Mouse (Mus musculus): ENCODE data around the gene Gm21118.
"Not testable (repeated sequence)": the region's sequence is repeated elsewhere in the genome, so short reads cannot be mapped to it uniquely, and the experiment has no call there.

The Gm21118 gene

DNA sequence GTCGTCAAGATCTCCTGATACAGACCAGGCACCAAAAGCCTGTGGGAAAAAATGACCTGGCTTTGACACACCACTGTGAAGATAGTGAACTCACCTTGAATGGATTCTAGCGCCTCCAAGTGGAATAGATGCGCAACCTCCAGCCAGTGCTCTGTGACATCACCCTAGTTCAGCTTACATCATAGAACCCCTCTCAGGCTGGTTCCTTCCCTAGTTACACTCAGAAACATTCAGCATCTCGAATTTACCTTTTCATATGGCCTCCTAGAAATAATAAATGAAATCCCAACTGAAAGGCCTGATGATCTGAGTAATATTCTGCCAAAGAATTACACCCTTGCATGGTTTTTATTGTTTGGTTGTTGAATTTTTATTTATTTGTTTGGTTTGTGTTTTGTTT, at the start of gene Gm21118:
Gene Gm21118, minus strand, starts transcription at position 101 of the 400 bp plus-strand sequence.
- not testable (repeated sequence) for DNase-seq (ENCODE audit: low spot score)

DNA sequence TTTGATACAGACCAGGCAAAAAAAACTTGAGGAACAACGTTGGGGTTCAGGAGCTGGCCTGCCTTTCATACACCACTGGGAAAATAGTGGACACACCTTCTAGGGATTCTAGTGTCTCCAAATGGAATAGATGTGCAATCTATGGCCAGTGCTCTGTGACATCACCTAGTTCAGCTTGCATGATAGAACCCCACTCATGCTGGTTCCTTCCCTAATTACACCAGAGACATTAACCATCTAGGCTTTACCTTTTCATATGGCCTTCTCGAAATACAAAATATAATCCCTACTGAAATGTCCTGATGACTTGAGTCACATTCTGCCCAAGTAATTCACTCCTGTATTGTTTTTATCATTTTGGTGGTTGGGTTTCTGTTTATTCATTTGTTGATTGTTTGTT, 29.7 kb upstream of the Gm21118 start, which contains the start of the genes Gm29423 and Gm29644:
Gene Gm29423, minus strand, starts transcription at position 101 of the 400 bp plus-strand sequence.
Gene Gm29644, minus strand, starts transcription at position 157 of the 400 bp plus-strand sequence.
- DNase-seq (ENCODE audit: low spot score) = not testable (repeated sequence)
